Mouse (Mus musculus) retina, postnatal 1 day (tissue): ENCODE measurements around the gene Fpr2.
"Not testable (repeated sequence)": the region's sequence is repeated elsewhere in the genome, so short reads cannot be mapped to it uniquely, and the experiment has no call there.

Source experiments
- DNase-seq: peaks from one replicate; pipeline ENCODE4 v3.0.0-alpha.2; 2012

Gene Fpr2

GRCm38 (mm10) chr17:17887774-17888248 is at the start of gene Fpr2, which contains the start of gene Fpr3:
Fpr2 (plus strand) TSS chr17:17887824.
Fpr3 (plus strand) TSS chr17:17887852.
- DNase-seq: no peak

GRCm38 (mm10) chr17:17837919-17838701 is 49.5 kb upstream of the Fpr2 start:
- peak; percentile 96 for DNase-seq

GRCm38 (mm10) chr17:17839276-17839675 is 48.3 kb upstream of the Fpr2 start:
- no peak for DNase-seq

GRCm38 (mm10) chr17:17840796-17841195 is 46.8 kb upstream of the Fpr2 start:
- DNase-seq: no peak

GRCm38 (mm10) chr17:17843534-17844261 is 43.9 kb upstream of the Fpr2 start:
- no peak for DNase-seq

- not testable (repeated sequence) for DNase-seq
These were observed 43.0 kb upstream of the Fpr2 start for GRCm38 (mm10) chr17:17844606-17845005.

- DNase-seq: peak; percentile 26
These were observed 42.2 kb upstream of the Fpr2 start for GRCm38 (mm10) chr17:17845187-17846027.

- no peak for DNase-seq
These were observed 38.6 kb upstream of the Fpr2 start for GRCm38 (mm10) chr17:17848988-17849387.

GRCm38 (mm10) chr17:17849906-17850712 is 37.5 kb upstream of the Fpr2 start:
- DNase-seq: no peak

GRCm38 (mm10) chr17:17855064-17855838 is 32.4 kb upstream of the Fpr2 start, which contains the start of gene Has1:
Has1 (minus strand) TSS chr17:17855205.
- DNase-seq: no peak

- DNase-seq: no peak
These were observed 31.0 kb upstream of the Fpr2 start for GRCm38 (mm10) chr17:17856612-17857011.

- no peak for DNase-seq
These were observed 30.2 kb upstream of the Fpr2 start for GRCm38 (mm10) chr17:17857446-17857845.

GRCm38 (mm10) chr17:17860110-17860509 is 27.5 kb upstream of the Fpr2 start:
- DNase-seq: no peak

- DNase-seq: no peak
These were observed 25.3 kb upstream of the Fpr2 start for GRCm38 (mm10) chr17:17862360-17862759.

- no peak for DNase-seq
These were observed 22.5 kb upstream of the Fpr2 start for GRCm38 (mm10) chr17:17865168-17865567.

GRCm38 (mm10) chr17:17866801-17867469 is 20.7 kb upstream of the Fpr2 start:
- no peak for DNase-seq

GRCm38 (mm10) chr17:17870892-17871550 is 16.6 kb upstream of the Fpr2 start:
- DNase-seq: no peak

- DNase-seq: no peak
These were observed 15.9 kb upstream of the Fpr2 start for GRCm38 (mm10) chr17:17871697-17872096.

- no peak for DNase-seq
These were observed 8.3 kb upstream of the Fpr2 start for GRCm38 (mm10) chr17:17879347-17879746.

- DNase-seq: no peak
These were observed 5.0 kb upstream of the Fpr2 start for GRCm38 (mm10) chr17:17882672-17883071.
